ENCODE assay signal across 8 mouse cellular contexts in the genomic region with DNA sequence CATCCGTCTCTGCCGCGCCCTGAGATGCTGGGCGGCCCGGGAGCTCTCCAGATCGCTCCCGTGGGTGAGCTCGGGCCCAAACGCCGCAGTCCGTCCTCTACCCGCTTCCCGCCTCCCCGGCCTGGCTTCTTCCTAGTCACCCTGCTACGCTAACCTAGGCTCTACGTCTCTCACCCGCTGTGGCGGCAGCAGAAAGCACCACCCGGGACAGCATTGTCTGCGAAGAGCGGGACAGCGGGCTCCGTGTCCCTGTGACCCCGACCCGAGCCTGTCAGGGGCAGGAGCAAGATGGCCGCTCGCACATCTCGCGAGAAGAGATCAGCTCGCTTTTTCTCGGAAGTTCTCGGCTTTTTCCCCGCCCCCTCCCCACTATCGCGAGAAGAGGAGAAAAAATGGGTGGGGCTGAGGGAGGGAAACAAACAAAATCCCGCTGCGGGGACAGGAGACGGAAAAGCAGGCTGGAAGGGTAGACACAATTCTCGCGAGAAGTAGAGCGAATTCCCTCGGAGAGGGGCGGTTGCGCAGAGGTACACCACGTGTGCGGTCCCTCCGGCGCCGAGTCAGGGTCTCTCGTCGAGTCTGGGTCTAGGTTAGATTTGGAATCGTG. TPM values are rescaled to one million over a fixed set of nuclear protein-coding genes. Genes with fewer than 3 reads are reported as not detected.
DNase-seq lines count a peak whose midpoint lies in the region; ATAC-seq lines count a peak whose summit lies in the region.

Gene Wdr77, plus strand, starts transcription at position 396 of the 607 bp plus-strand sequence.

- peak within 1 kb of the TSS; percentile 82 for H3K27ac ChIP-seq in intestine, embryonic 14.5 days (ENCODE audit: low read depth)

- H3K9me3 ChIP-seq in intestine, embryonic 14.5 days (ENCODE audit: control insufficient read depth, low read length), result no peaks in the 10 kb centered on the region

- peaks cover 24% of the 10 kb centered on the region for H3K4me1 ChIP-seq in intestine, embryonic 14.5 days (replicated peaks; ENCODE audit: control insufficient read depth, insufficient read depth, low read length)

- H3K9ac ChIP-seq in intestine, embryonic 14.5 days (ENCODE audit: low read length), result peak within 1 kb of the TSS; percentile 97

- DNase-seq in adrenal gland, adult 18-20 months (ENCODE audit: low spot score in 2 of 2), result peak; percentile 92 to 94
- peak; percentile 99 for DNase-seq in embryo, embryonic 11 days
- DNase-seq in gastrocnemius, postnatal 25 days, result peak; percentile 94
- peak; percentile 100 for DNase-seq in intestine, embryonic 14.5 days (ENCODE audit: low spot score)
- peak; percentile 95 to 97 for DNase-seq in left cerebral cortex, postnatal 14 days (ENCODE audit: low spot score in 2 of 2)
- peak; percentile 100 for DNase-seq in mesoderm, embryonic 11.5 days (ENCODE audit: low read depth, low spot score)
- peak; percentile 88 to 94 for DNase-seq in right cerebral cortex, postnatal 36 days (ENCODE audit: low spot score in 2 of 2)
- DNase-seq in yolk sac, embryonic 10.5 days (ENCODE audit: low spot score), result peak; percentile 99

- peak within 1 kb of the TSS; percentile 59 for H3K4me3 ChIP-seq in intestine, embryonic 14.5 days (ENCODE audit: low read depth, low read length)

- peak; percentile 99 for ATAC-seq in intestine, embryonic 14.5 days (replicated peaks; ENCODE audit: low FRiP score, low TSS enrichment, low read depth)

- H3K4me2 ChIP-seq in intestine, embryonic 14.5 days (ENCODE audit: low read length), result peak within 1 kb of the TSS; percentile 86

- intact Hi-C loops in left cerebral cortex, postnatal 14 days (cut with DNase I), result no loop called here

- H3K27me3 ChIP-seq in intestine, embryonic 14.5 days (replicated peaks; ENCODE audit: control insufficient read depth, insufficient read depth, low read length), result no peaks in the 10 kb centered on the region

- 0% methylated on average over 50 of the region's 52 CpGs for WGBS in intestine, embryonic 14.5 days

- H3K36me3 ChIP-seq in intestine, embryonic 14.5 days (ENCODE audit: control insufficient read depth, insufficient read depth, low read length), result peaks cover 64% of the 10 kb centered on the region

RNA-seq across cellular contexts. Expression of gene Wdr77, which starts in this region (rescaled TPM):
- total RNA-seq in adrenal gland, adult 18-20 months (2021), result 10 to 100 TPM; 44.0 to 66.5 TPM
- 10 to 100 TPM; 26.8 to 27.2 TPM for total RNA-seq in gastrocnemius, postnatal 25 days (2021)
- polyA plus RNA-seq in intestine, embryonic 14.5 days (2014; fragmentation: Nextera tagmentation; extraction: Ambion mirVana), result 159 and 169 TPM in 2 replicates
- 10 to 100 TPM; 54.6 to 61.6 TPM for total RNA-seq in left cerebral cortex, postnatal 14 days (2021)

Comparison
In these comparisons a context has a peak if more than half of its experiments do, and no peak if none do; other contexts are left out.
1. Peak in every context shown above with its lines: DNase-seq, ATAC-seq, H3K4me3 ChIP-seq and H3K27ac ChIP-seq.